Mouse (Mus musculus) kidney, adult 2 months (tissue): ENCODE results near the gene Emc8.

ENCODE experiments used
- CTCF ChIP-seq: fragments of 200-500 bp; conservative IDR thresholded peaks from 2 replicates; pipeline ENCODE4 v1.5.1; 2011; ENCODE audit warnings: low read depth, mild to moderate bottlenecking, control low read depth, low read length, moderate library complexity, mixed read lengths; ENCODE audit not compliant: insufficient read depth, insufficient read length
- POLR2A ChIP-seq: fragments of 200-500 bp; IDR thresholded peaks from one replicate; pipeline ENCODE4 v1.6.1; 2011; ENCODE audit warnings: low read depth, low read length, control low read depth

DNA sequence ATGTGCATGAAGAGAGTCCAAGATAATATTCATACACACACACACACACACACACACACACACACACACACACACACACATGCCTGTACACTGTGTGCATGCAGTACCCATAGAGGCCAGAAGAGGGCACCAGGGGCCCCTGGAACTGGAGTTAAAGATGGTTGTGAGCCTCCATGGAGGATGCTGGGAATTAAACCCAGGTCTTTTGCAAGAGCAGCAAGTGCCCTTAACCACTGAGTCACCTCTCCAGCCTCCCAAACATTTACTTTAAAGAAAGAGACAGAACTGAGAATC lies 29.6 kb upstream of the Emc8 start:
- TF ChIP-seq CTCF (peak; percentile 30), POLR2A (no peak)
